Mouse (Mus musculus) hindbrain, embryonic 14.5 days (tissue): Measurements from ENCODE around the gene Zdhhc5. TPM values are rescaled to one million over a fixed set of nuclear protein-coding genes. Genes with fewer than 3 reads are reported as not detected.

Experiments
- ATAC-seq: fragments of 200-750 bp; cut with Nextera tagmentation; 2 replicates; pipeline ENCODE4 v1.8.0; 2017; ENCODE audit warnings: moderate number of reproducible peaks, mild to moderate bottlenecking, moderate TSS enrichment, moderate library complexity; ENCODE audit not compliant: low FRiP score
- DNase-seq: peaks from one replicate; pipeline ENCODE4 v3.0.0-alpha.2; 2015; ENCODE audit warnings: low spot score
- H3K27ac ChIP-seq: fragments of 300-500 bp; sonication (generic); 2 replicates; pipeline ENCODE4 v1.5.1; 2014; ENCODE audit warnings: mild to moderate bottlenecking, moderate library complexity
- H3K27me3 ChIP-seq: fragments of 300-500 bp; sonication (generic); 2 replicates; pipeline ENCODE4 v1.6.1; 2014; ENCODE audit warnings: mild to moderate bottlenecking, low read length, mixed read lengths; ENCODE audit not compliant: control insufficient read depth, insufficient read depth
- H3K36me3 ChIP-seq: fragments of 300-500 bp; sonication (generic); replicated peaks from 2 replicates; pipeline ENCODE4 v1.6.1; 2014; ENCODE audit not compliant: control insufficient read depth, insufficient read depth
- H3K4me1 ChIP-seq: fragments of 300-500 bp; sonication (generic); replicated peaks from 2 replicates; pipeline ENCODE4 v1.6.1; 2014; ENCODE audit warnings: antibody characterized with exemption, low read length, mixed read lengths; ENCODE audit not compliant: control insufficient read depth, insufficient read depth
- H3K4me2 ChIP-seq: fragments of 300-500 bp; sonication (generic); replicated peaks from 2 replicates; pipeline ENCODE4 v1.6.1; 2014; ENCODE audit warnings: mild to moderate bottlenecking, moderate library complexity
- H3K4me3 ChIP-seq: fragments of 300-500 bp; sonication (generic); replicated peaks from 2 replicates; pipeline ENCODE4 v1.5.1; 2014; ENCODE audit warnings: mild to moderate bottlenecking, low read length
- H3K9ac ChIP-seq: fragments of 300-500 bp; sonication (generic); 2 replicates; pipeline ENCODE4 v1.6.1; 2014
- H3K9me3 ChIP-seq: fragments of 300-500 bp; sonication (generic); 2 replicates; pipeline ENCODE4 v1.6.1; 2016; ENCODE audit warnings: low read length; ENCODE audit not compliant: control insufficient read depth
- WGBS: fragments of 180-500 bp; shearing (Covaris S2); extraction: QIAGEN DNeasy Blood & Tissue Kit; methylation state at CpG from one replicate; pipeline ENCODE4 v1.1.7; 2014; 5-methylcytosine and 5-hydroxymethylcytosine counted together
- polyA plus RNA-seq: library from polyadenylated mRNA; unstranded; fragments of >200 nt; fragmentation: Nextera tagmentation; extraction: Ambion mirVana; gene quantifications from 2 replicates; pipeline ENCODE4 v1.2.1, GENCODE M21; 2014

Zdhhc5 gene
- polyA plus RNA-seq, 1 experiment from 2014 or later: 21.9 TPM

DNA sequence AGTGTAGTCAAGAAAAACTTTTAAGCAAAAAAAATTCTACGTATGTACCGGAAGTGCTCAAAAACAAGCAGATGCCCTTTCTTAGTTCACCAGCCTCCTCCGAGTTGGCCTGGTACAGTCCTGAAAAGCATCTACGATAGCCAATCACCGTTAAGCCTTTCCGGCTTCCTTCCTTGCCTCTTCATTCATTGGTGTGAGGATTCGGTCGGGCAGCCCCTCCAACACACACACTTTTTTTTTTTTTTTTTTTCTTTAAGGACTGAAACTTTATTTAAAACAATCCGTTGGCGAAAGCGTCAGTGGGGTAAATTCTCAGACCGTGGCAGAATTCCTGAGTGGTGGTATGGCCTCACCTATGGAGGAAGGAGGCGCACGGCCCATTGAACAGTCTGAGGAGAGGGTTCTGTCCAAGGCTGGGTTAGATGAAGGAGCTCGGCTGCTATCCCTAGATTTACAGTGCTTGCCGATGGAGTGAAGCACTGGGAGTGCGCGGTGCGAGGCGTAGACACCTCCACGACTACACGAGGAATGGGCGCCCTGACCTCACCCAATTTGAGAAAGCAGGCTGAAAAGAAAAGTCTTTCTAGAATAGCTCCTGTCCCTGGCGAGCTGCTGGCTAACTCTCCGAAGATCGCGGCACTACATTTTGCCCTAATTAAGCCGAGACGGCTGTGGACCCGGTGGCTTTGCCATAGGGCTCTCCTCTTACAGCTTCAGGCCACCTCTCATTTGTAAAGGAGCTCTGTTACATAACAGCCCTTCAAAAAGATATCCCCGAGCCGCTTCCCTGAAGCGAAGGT lies 782 bp upstream of the Zdhhc5 start:
- H3K4me1 ChIP-seq: peaks cover 16% of the 10 kb centered on the region
- H3K36me3 ChIP-seq: peaks cover 6% of the 10 kb centered on the region
- H3K9ac ChIP-seq: peak overlapping the region; percentile 69
- DNase-seq (peak; percentile 87), ATAC-seq (peak; percentile 95)
- H3K27ac ChIP-seq: peak overlapping the region; percentile 95
- H3K27me3 ChIP-seq: no peaks in the 10 kb centered on the region
- WGBS: under 1% methylated on average over 33 of the region's 33 CpGs
- peak overlapping the region; percentile 89 for H3K4me2 ChIP-seq
- no peaks in the 10 kb centered on the region for H3K9me3 ChIP-seq
- peak overlapping the region; percentile 98 for H3K4me3 ChIP-seq

DNA sequence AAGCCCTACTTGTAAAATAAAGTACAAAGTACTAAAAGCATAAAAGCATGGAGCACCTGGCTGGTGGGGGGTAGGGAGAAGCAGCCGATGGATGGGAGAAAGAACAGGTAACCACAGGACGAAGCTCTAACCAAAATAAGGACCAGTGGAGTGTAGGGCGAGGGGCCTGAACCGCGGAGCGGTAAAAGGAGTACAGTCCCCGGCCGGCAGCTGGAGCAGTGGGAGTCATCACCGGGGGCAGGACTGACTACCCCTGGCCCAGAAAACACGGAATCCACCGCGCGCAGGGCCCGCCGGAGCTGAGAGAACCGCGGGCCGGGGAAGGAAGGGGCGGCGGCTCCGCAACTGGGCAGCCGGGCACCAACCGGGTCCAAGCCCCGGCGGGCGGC lies 564 bp downstream of the Zdhhc5 start:
- H3K4me2 ChIP-seq: peak overlapping the region; percentile 82
- no peak; the same call in 1 of the 2 replicates for ATAC-seq
- peaks cover 16% of the 10 kb centered on the region for H3K4me1 ChIP-seq
- H3K9ac ChIP-seq: peak overlapping the region; percentile 96
- H3K9me3 ChIP-seq: no peaks in the 10 kb centered on the region
- peaks cover 18% of the 10 kb centered on the region for H3K36me3 ChIP-seq
- H3K4me3 ChIP-seq: peak overlapping the region; percentile 98
- H3K27ac ChIP-seq: peak overlapping the region; percentile 95
- DNase-seq: no peak
- H3K27me3 ChIP-seq: no peaks in the 10 kb centered on the region
- under 1% methylated on average over 22 of the region's 26 CpGs for WGBS

DNA sequence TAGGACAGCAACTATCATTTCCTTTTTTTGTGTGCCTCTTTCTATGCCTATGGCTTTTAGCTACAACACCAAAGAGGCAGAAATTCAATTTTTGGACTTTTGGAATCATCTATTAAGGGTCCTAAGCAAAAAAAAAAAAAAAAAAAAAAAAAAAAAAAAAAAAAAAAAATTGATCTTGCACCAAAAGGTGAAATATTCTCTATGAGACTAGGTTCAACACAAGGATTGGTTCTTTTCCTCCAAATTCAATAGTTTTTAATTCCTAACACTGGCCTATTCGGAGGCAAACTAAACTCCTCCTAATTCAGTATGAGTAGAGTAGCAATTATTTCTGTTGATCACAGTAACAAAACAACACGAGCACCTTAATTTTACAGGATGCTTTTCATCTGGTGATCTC lies 3.1 kb downstream of the Zdhhc5 start:
- no peak overlapping the region for H3K9ac ChIP-seq
- ATAC-seq (no peak), DNase-seq (no peak)
- H3K4me3 ChIP-seq: no peak overlapping the region
- no peaks in the 10 kb centered on the region for H3K27me3 ChIP-seq
- WGBS: 96% methylated on average over 2 of the region's 2 CpGs
- peaks cover 16% of the 10 kb centered on the region for H3K4me1 ChIP-seq
- H3K27ac ChIP-seq: no peak overlapping the region
- H3K4me2 ChIP-seq: no peak overlapping the region
- no peaks in the 10 kb centered on the region for H3K9me3 ChIP-seq
- peaks cover 41% of the 10 kb centered on the region for H3K36me3 ChIP-seq

DNA sequence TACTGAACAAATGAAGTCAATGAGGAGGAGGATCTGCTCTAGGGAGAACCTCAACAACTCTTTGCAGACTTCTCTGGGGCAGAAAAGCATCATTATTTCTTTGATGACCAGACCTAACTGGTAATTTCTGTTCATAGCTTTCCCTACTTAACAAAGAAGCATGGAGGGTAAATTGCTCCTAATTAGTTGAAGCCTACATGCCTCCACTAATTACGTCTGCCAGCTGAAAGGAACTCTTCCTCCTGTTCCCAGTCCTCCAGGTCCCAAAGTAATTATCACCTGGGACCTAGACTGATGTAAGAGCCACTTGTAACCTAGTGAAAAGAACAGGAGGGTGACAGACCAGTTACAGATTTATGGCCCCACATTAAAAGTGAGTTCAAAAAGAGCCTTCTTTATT lies 7.5 kb downstream of the Zdhhc5 start:
- no peaks in the 10 kb centered on the region for H3K27me3 ChIP-seq
- no peak overlapping the region for H3K4me3 ChIP-seq
- H3K36me3 ChIP-seq: peaks cover 73% of the 10 kb centered on the region
- no peaks in the 10 kb centered on the region; the same call in 1 of the 2 replicates for H3K4me1 ChIP-seq
- H3K4me2 ChIP-seq: no peak overlapping the region
- no peak overlapping the region for H3K27ac ChIP-seq
- WGBS: 56% methylated on average over 1 of the region's 1 CpGs
- no peak overlapping the region for H3K9ac ChIP-seq
- ATAC-seq (no peak), DNase-seq (no peak)
- no peaks in the 10 kb centered on the region for H3K9me3 ChIP-seq

DNA sequence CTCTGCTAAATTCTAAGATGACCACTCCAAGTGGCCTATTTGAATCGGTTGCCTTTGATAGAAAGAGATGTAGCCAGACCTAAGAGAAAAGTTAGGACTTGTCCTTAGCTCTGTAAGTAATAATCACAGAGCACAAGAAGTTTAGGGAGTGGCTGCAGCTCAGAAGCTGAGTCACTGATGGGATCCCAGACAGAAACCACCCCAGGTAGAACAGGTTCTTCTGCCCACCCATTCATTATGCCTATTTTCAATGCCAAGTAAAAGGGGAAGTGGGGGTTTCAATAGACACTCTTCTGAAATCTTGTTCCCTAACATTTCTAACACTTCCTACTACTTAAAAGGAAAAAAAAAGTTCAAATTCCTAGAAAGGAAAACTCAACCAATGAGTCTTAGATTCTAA lies 9.7 kb downstream of the Zdhhc5 start:
- Histone ChIP-seq H3K4me1 (no peaks in the 10 kb centered on the region; the same call in 1 of the 2 replicates), H3K9me3 (no peaks in the 10 kb centered on the region), H3K4me3 (no peak overlapping the region), H3K27me3 (no peaks in the 10 kb centered on the region), H3K36me3 (peaks cover 79% of the 10 kb centered on the region), H3K9ac (no peak overlapping the region), H3K27ac (no peak overlapping the region), H3K4me2 (no peak overlapping the region)
- no peak for DNase-seq
- ATAC-seq: no peak
- WGBS: 94% methylated on average over 1 of the region's 1 CpGs

DNA sequence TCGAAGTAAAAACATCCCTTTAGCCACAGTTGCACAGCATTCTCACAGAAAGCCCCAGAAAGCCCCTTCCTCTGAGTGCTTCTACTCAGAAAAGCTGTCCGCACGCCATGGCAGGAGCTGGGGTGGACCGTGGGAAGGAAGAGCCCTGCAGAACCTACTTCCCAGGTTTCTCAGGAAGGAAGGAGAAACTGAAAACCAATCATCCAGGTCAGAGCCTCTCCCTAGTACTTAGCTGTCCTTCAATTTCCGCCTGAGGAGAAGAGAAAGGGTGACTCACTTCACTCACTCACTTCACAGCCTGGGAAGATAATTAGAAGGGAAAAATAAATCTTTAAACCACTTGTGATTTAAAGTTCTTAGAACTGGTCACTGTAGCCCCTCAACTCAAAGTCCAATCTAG lies 10.7 kb downstream of the Zdhhc5 start:
- peaks cover 77% of the 10 kb centered on the region for H3K36me3 ChIP-seq
- DNase-seq: no peak
- no peak overlapping the region for H3K4me2 ChIP-seq
- no peak overlapping the region for H3K9ac ChIP-seq
- no peaks in the 10 kb centered on the region for H3K27me3 ChIP-seq
- H3K4me3 ChIP-seq: no peak overlapping the region
- WGBS: 89% methylated on average over 5 of the region's 5 CpGs
- H3K9me3 ChIP-seq: no peaks in the 10 kb centered on the region
- no peaks in the 10 kb centered on the region for H3K4me1 ChIP-seq
- no peak for ATAC-seq
- H3K27ac ChIP-seq: no peak overlapping the region

DNA sequence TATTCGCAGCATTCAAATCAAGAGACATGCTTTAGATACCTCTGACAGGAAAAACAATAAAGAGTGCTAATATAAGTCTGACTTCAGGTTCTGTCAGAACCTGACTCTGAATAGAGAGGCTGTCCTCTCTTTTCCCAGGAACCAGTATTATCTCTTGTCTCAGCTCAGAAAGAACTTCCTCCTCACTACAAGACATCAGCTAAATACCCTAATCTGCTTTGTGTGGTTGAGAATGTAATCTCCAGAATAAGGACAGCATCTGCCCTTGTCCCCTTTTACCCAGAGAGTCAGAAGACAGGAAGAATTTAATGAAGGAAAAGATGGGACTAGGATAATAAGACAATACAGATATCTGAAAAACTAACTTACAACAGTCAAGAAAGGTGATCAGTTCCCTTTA lies 11.5 kb downstream of the Zdhhc5 start:
- ATAC-seq (no peak), DNase-seq (no peak)
- Histone ChIP-seq H3K4me3 (no peak overlapping the region), H3K9ac (no peak overlapping the region), H3K4me2 (no peak overlapping the region), H3K27me3 (no peaks in the 10 kb centered on the region), H3K9me3 (no peaks in the 10 kb centered on the region), H3K36me3 (peaks cover 76% of the 10 kb centered on the region), H3K4me1 (no peaks in the 10 kb centered on the region), H3K27ac (no peak overlapping the region)
- 98% methylated on average over 1 of the region's 1 CpGs for WGBS

DNA sequence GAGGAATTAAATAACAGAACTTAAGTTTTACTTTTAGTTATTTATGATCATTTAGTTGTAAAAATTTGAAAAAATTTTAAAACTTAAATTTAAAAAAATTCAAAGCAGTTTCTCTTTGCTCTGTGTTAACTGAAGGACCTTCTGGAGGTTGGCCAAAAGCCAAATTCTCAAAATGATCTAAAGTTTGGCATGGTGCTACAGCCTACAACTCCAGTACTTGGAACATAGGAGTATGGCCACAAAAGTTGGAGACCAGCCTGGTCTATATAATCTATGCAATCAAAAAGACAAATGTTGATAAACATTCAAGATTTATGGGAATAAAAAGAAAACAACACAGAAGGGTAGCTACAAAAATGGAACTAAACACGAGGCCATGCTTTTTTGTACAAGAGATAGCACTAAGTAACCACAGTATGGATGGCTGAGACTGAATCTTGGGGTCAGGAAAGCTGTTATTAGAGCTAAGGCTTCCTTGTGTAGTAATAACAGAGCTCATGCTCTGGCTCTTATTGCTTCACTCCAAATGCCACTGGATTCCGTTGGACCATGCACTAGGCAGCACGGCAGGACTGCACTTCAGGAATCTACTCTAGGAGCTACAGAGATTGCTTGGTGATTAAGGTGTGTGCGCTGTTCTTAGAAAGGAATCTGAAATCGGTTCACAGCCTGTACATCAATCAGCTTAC lies 19.8 kb downstream of the Zdhhc5 start:
- 92% methylated on average over 5 of the region's 5 CpGs for WGBS
- H3K4me2 ChIP-seq: no peak overlapping the region
- no peak overlapping the region for H3K4me3 ChIP-seq
- H3K4me1 ChIP-seq: no peaks in the 10 kb centered on the region
- DNase-seq: no peak
- peaks cover 79% of the 10 kb centered on the region for H3K36me3 ChIP-seq
- H3K9me3 ChIP-seq: no peaks in the 10 kb centered on the region
- H3K27ac ChIP-seq: no peak overlapping the region
- no peaks in the 10 kb centered on the region for H3K27me3 ChIP-seq
- no peak for ATAC-seq
- no peak overlapping the region for H3K9ac ChIP-seq

DNA sequence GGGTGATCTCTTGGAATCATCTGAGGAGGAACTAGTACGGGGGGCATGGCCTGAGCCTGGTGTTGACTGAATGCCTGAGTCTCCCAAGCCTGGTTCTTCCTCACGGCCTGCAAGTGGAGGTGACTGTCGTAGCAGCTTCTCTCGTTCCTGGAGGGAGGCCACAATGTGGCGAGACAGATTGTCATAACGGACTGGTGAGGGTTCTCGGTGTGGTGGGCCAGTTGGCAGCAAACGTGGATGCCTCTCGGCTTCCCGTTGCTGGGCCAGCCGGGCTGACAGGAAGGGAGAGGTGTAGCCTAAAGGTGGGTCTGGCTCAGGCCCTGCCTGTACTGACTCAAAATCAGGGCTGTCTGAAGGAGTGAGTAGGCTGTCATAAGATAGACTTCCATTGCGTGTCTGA lies 24.9 kb downstream of the Zdhhc5 start:
- Histone ChIP-seq H3K4me2 (no peak overlapping the region), H3K9ac (no peak overlapping the region), H3K36me3 (peaks cover 95% of the 10 kb centered on the region), H3K27me3 (no peaks in the 10 kb centered on the region), H3K27ac (no peak overlapping the region), H3K4me3 (no peak overlapping the region), H3K4me1 (no peaks in the 10 kb centered on the region), H3K9me3 (no peaks in the 10 kb centered on the region)
- WGBS: 92% methylated on average over 12 of the region's 12 CpGs
- DNase-seq (no peak), ATAC-seq (no peak)
